Comparison of ENCODE assay signal across 15 mouse cellular contexts in the genomic region with DNA sequence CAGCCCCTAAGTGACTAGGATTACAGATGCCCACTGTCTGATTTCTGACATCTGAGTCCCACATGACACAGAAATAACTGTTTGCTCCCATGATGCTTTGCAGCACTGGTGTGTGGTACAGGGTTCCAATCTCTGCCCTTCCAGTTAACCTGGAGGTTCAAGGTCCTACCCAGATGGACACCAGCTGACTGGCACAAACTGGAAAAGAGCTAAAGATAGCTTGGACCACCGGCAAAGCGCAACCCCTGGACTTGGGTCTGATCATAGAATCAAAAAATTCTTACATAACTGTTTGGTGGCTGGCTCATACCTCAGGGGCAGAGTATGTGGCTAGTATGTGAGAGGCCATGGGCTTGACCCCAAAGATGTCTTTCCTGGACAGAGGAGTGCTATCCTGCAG. TPM values are rescaled to one million over a fixed set of nuclear protein-coding genes. Genes with fewer than 3 reads are reported as not detected.
"Had no signal": no experiment of that assay in that cellular context is flagged by ENCODE, and none has a peak within 500 bp of the region (broad histone marks: within the 10 kb centered on the region; RNA-seq: fewer than 3 reads in every experiment).

No protein-coding gene starts in this region.

- H3K27me3 ChIP-seq: lung, embryonic 15.5 days; midbrain, embryonic 12.5 days; midbrain, embryonic 15.5 days; neural tube, embryonic 12.5 days; stomach, embryonic 15.5 days had no signal

- DNase-seq: liver, postnatal 0 days; lung, adult 2 months; lung, postnatal 14 days; lung, postnatal 36 days; right cerebral cortex, postnatal 14 days; thymus, adult 2 months; thymus, postnatal 25 days; thymus, postnatal 4 days had no signal

- H3K36me3 ChIP-seq: lung, embryonic 15.5 days; midbrain, embryonic 12.5 days; midbrain, embryonic 15.5 days; neural tube, embryonic 12.5 days; stomach, embryonic 15.5 days had no signal

- H3K4me3 ChIP-seq: lung, embryonic 15.5 days; midbrain, embryonic 12.5 days; midbrain, embryonic 15.5 days; neural tube, embryonic 12.5 days; stomach, embryonic 15.5 days had no signal

- H3K4me1 ChIP-seq: lung, embryonic 15.5 days; midbrain, embryonic 12.5 days; midbrain, embryonic 15.5 days; neural tube, embryonic 12.5 days; stomach, embryonic 15.5 days had no signal

- H3K27ac ChIP-seq: lung, embryonic 15.5 days; macrophage; midbrain, embryonic 12.5 days; midbrain, embryonic 15.5 days; neural tube, embryonic 12.5 days; stomach, embryonic 15.5 days; stomach, postnatal 0 days had no signal

RNA-seq across cellular contexts. Expression of gene Hsf2bp, which starts 47.2 kb away (rescaled TPM):
- polyA plus RNA-seq: macrophage had no signal
